Mouse (Mus musculus): Measurements from ENCODE around the gene Rims3.

Gene Rims3

GRCm38 (mm10) chr4:120849451-120849850 is 5.2 kb upstream of the Rims3 start:
- DNase-seq (ENCODE audit: low spot score in 2 of 2), result no peak

GRCm38 (mm10) chr4:120850946-120851345 is 3.7 kb upstream of the Rims3 start:
- DNase-seq (ENCODE audit: low spot score in 2 of 2), result peak; percentile 77 to 82

GRCm38 (mm10) chr4:120855360-120856060 is 894 bp downstream of the Rims3 start:
- no peak for DNase-seq (ENCODE audit: low spot score in 2 of 2)

GRCm38 (mm10) chr4:120856376-120856775 is 1.8 kb downstream of the Rims3 start:
- DNase-seq (ENCODE audit: low spot score in 2 of 2), result no peak

GRCm38 (mm10) chr4:120859865-120860264 is 5.2 kb downstream of the Rims3 start:
- peak; percentile 67 to 74 for DNase-seq (ENCODE audit: low spot score in 2 of 2)

GRCm38 (mm10) chr4:120866211-120866610 is 11.6 kb downstream of the Rims3 start:
- DNase-seq (ENCODE audit: low spot score in 2 of 2), result no peak

GRCm38 (mm10) chr4:120868246-120868645 is 13.6 kb downstream of the Rims3 start:
- DNase-seq (ENCODE audit: low spot score in 2 of 2), result no peak

GRCm38 (mm10) chr4:120868988-120869387 is 14.4 kb downstream of the Rims3 start:
- no peak for DNase-seq (ENCODE audit: low spot score in 2 of 2)

GRCm38 (mm10) chr4:120870262-120870748 is 15.7 kb downstream of the Rims3 start:
- DNase-seq (ENCODE audit: low spot score in 2 of 2), result no peak

GRCm38 (mm10) chr4:120875961-120876360 is 21.3 kb downstream of the Rims3 start:
- no peak for DNase-seq (ENCODE audit: low spot score in 2 of 2)

- DNase-seq (ENCODE audit: low spot score in 2 of 2), result peak; percentile 71
Observed at GRCm38 (mm10) chr4:120878728-120879127, 24.1 kb downstream of the Rims3 start.

- DNase-seq (ENCODE audit: low spot score in 2 of 2), result no peak
Observed at GRCm38 (mm10) chr4:120879386-120879785, 24.8 kb downstream of the Rims3 start.

- DNase-seq (ENCODE audit: low spot score in 2 of 2), result no peak
Observed at GRCm38 (mm10) chr4:120880731-120881432, 26.3 kb downstream of the Rims3 start.

- peak; percentile 51 to 73 for DNase-seq (ENCODE audit: low spot score in 2 of 2)
Observed at GRCm38 (mm10) chr4:120882002-120882625, 27.5 kb downstream of the Rims3 start.

GRCm38 (mm10) chr4:120885208-120886120 is 30.8 kb downstream of the Rims3 start:
- DNase-seq (ENCODE audit: low spot score in 2 of 2), result no peak

- no peak for DNase-seq (ENCODE audit: low spot score in 2 of 2)
Observed at GRCm38 (mm10) chr4:120886131-120886530, 31.5 kb downstream of the Rims3 start.

GRCm38 (mm10) chr4:120886811-120887210 is 32.2 kb downstream of the Rims3 start:
- no peak for DNase-seq (ENCODE audit: low spot score in 2 of 2)

- DNase-seq (ENCODE audit: low spot score in 2 of 2), result peak; percentile 76 to 77
Observed at GRCm38 (mm10) chr4:120887381-120888112, 32.9 kb downstream of the Rims3 start.

GRCm38 (mm10) chr4:120888884-120889283 is 34.3 kb downstream of the Rims3 start:
- no peak for DNase-seq (ENCODE audit: low spot score in 2 of 2)

GRCm38 (mm10) chr4:120890754-120891440 is 36.3 kb downstream of the Rims3 start:
- DNase-seq (ENCODE audit: low spot score in 2 of 2), result no peak

All from right cerebral cortex, adult 2 months (tissue).